Mouse (Mus musculus): Measurements from ENCODE around the gene Mtnr1a. TPM values are rescaled to one million over a fixed set of nuclear protein-coding genes. Genes with fewer than 3 reads are reported as not detected.

Mtnr1a gene
- polyA plus RNA-seq, 1 experiment from 2014 or later = 0.29 TPM

DNA sequence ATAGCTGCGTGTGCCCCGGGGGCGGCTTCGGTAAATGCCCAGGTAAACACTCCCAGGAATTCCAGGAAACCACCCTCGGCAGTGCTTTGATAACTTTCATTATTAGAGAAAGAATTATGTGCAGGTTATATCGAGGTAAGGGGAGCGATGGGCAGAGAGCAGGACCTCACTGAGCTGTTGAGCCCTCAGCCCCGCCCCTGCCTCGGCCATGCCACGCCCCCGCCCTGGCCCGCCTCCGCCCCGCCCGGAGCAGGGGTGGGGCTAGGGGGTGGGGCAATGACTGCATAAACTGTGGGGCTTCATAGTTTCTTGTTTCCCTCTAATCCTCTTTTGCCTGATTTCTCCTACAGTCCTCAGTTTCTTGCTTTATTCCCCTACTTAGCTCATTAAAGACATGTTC is 30.6 kb upstream of the Mtnr1a start:
- H3K4me1 ChIP-seq (replicated peaks; ENCODE audit: control insufficient read depth, insufficient read depth) = no peaks in the 10 kb centered on the region
- H3K9ac ChIP-seq (ENCODE audit: low read length) = no peak overlapping the region
- H3K27me3 ChIP-seq (ENCODE audit: control insufficient read depth, insufficient read depth, low read length) = no peaks in the 10 kb centered on the region
- H3K4me3 ChIP-seq (ENCODE audit: low read depth, low read length) = no peak overlapping the region
- WGBS = 77% methylated on average over 15 of the region's 15 CpGs
- H3K9me3 ChIP-seq (ENCODE audit: control insufficient read depth, low read length) = 0 out of 2 replicates have a peak, but pooled peaks cover 3% of the 10 kb centered on the region
- DNase-seq (ENCODE audit: low spot score) (peak; percentile 52), ATAC-seq (ENCODE audit: low FRiP score, low TSS enrichment) (peak; percentile 60; the same call in 1 of the 2 replicates)
- TF ChIP-seq CTCF (IDR thresholded peaks at IDR 0.05; ENCODE audit: low read depth) (no peak), EP300 (optimal IDR thresholded peaks at IDR 0.05) (no peak)
- H3K4me2 ChIP-seq (replicated peaks; ENCODE audit: low read depth) = no peak overlapping the region
- no peak overlapping the region for H3K27ac ChIP-seq (replicated peaks)
- peaks cover 68% of the 10 kb centered on the region for H3K36me3 ChIP-seq (ENCODE audit: control insufficient read depth, insufficient read depth, low read length)

DNA sequence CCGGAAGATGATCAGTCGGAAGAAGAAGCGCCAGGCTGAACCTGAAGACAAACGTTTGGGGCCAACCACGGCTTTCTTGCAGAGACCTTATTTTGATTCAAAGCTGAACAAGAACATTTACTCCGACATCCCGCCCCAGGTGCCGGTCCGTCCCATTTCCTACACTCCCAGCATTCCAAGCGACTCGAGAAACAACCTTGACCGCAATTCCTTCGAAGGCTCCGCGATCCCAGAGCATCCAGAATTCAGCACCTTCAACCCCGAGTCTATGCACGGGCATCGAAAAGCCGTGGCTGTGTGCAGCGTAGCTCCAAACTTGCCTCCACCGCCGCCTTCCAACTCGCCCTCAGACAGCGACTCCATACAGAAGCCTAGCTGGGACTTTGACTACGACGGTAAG is 24.8 kb upstream of the Mtnr1a start:
- H3K27me3 ChIP-seq (ENCODE audit: control insufficient read depth, insufficient read depth, low read length) = no peaks in the 10 kb centered on the region
- H3K4me3 ChIP-seq (ENCODE audit: low read depth, low read length) = no peak overlapping the region
- H3K9ac ChIP-seq (ENCODE audit: low read length) = no peak overlapping the region
- H3K27ac ChIP-seq (replicated peaks) = no peak overlapping the region
- H3K4me2 ChIP-seq (replicated peaks; ENCODE audit: low read depth) = no peak overlapping the region
- DNase-seq (ENCODE audit: low spot score) = no peak
- TF ChIP-seq EP300 (optimal IDR thresholded peaks at IDR 0.05) (no peak), CTCF (IDR thresholded peaks at IDR 0.05; ENCODE audit: low read depth) (no peak)
- ATAC-seq (ENCODE audit: low FRiP score, low TSS enrichment) = no peak
- 0 out of 2 replicates have a peak, but pooled peaks cover 3% of the 10 kb centered on the region for H3K9me3 ChIP-seq (ENCODE audit: control insufficient read depth, low read length)
- peaks cover 56% of the 10 kb centered on the region for H3K36me3 ChIP-seq (ENCODE audit: control insufficient read depth, insufficient read depth, low read length)
- 95% methylated on average over 26 of the region's 26 CpGs for WGBS
- no peaks in the 10 kb centered on the region for H3K4me1 ChIP-seq (replicated peaks; ENCODE audit: control insufficient read depth, insufficient read depth)

DNA sequence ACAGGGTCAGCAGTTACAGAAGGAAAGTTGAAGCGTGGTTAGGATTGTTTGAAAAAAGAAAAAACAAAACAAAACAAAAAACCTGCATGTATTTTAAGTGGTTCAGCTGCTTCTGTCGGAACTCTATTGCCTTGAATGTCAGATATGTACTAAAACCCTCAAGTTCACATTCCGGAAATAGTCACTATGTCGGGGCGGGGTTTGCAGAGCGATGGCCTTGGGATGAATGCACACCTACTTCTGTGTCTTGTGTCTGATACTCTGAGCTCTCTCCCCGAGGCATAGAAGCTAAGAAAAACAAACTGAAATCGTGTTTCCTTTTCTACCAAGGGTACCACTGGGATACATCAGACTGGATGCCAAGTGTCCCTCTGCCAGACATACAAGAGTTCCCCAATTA is 18.5 kb upstream of the Mtnr1a start:
- Histone ChIP-seq H3K27ac (replicated peaks) (no peak overlapping the region), H3K9ac (ENCODE audit: low read length) (no peak overlapping the region), H3K4me2 (replicated peaks; ENCODE audit: low read depth) (no peak overlapping the region), H3K36me3 (ENCODE audit: control insufficient read depth, insufficient read depth, low read length) (peaks cover 28% of the 10 kb centered on the region), H3K9me3 (ENCODE audit: control insufficient read depth, low read length) (no peaks in the 10 kb centered on the region), H3K4me3 (ENCODE audit: low read depth, low read length) (no peak overlapping the region), H3K27me3 (ENCODE audit: control insufficient read depth, insufficient read depth, low read length) (no peaks in the 10 kb centered on the region), H3K4me1 (replicated peaks; ENCODE audit: control insufficient read depth, insufficient read depth) (no peaks in the 10 kb centered on the region)
- ATAC-seq (ENCODE audit: low FRiP score, low TSS enrichment) = no peak
- no peak for TF ChIP-seq EP300 (optimal IDR thresholded peaks at IDR 0.05)
- no peak for TF ChIP-seq CTCF (IDR thresholded peaks at IDR 0.05; ENCODE audit: low read depth)
- DNase-seq (ENCODE audit: low spot score) = no peak
- 89% methylated on average over 8 of the region's 8 CpGs for WGBS

DNA sequence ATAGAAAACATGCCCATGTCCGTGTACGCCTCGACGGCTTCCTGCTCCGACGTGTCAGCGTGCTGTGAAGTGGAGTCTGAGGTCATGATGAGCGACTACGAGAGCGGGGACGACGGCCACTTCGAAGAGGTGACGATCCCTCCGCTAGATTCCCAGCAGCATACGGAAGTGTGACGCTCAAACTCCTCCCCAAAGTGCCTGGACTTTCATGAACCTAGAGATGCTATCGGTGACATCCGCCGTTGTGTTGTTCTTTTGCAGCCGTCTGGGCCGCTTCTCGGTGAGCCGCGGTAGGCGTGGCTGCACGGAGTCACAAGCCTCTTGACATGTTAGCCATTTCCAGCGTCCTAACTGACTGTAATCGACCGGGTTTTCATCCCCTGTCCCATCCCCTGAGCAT is 17.7 kb upstream of the Mtnr1a start:
- ATAC-seq (ENCODE audit: low FRiP score, low TSS enrichment) (no peak), DNase-seq (ENCODE audit: low spot score) (no peak)
- 95% methylated on average over 30 of the region's 30 CpGs for WGBS
- Histone ChIP-seq H3K4me2 (replicated peaks; ENCODE audit: low read depth) (no peak overlapping the region), H3K9ac (ENCODE audit: low read length) (no peak overlapping the region), H3K4me3 (ENCODE audit: low read depth, low read length) (no peak overlapping the region), H3K27ac (replicated peaks) (no peak overlapping the region), H3K27me3 (ENCODE audit: control insufficient read depth, insufficient read depth, low read length) (no peaks in the 10 kb centered on the region), H3K9me3 (ENCODE audit: control insufficient read depth, low read length) (no peaks in the 10 kb centered on the region), H3K36me3 (ENCODE audit: control insufficient read depth, insufficient read depth, low read length) (peaks cover 28% of the 10 kb centered on the region), H3K4me1 (replicated peaks; ENCODE audit: control insufficient read depth, insufficient read depth) (no peaks in the 10 kb centered on the region)
- TF ChIP-seq CTCF (IDR thresholded peaks at IDR 0.05; ENCODE audit: low read depth) = no peak

DNA sequence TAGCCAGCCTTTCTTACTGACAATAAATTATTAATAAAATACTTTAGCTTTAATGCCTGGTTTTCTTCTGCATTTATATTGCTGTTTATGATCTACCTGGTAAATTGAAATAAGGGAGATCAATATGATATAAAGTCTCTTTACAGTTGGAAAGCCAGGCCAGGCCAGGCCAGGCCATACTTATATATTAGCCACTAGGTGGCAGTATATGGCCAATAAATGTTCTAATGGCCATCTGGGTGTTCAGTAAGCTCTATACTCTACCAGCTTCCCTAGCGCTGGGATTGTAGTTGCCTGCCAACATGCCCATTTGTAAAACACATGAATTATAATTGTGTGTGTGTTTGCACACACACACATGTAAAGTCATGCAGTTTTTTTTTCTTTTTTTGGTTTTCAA is 16.7 kb upstream of the Mtnr1a start:
- H3K36me3 ChIP-seq (ENCODE audit: control insufficient read depth, insufficient read depth, low read length) = peaks cover 23% of the 10 kb centered on the region
- 83% methylated on average over 1 of the region's 1 CpGs for WGBS
- DNase-seq (ENCODE audit: low spot score) (no peak), ATAC-seq (ENCODE audit: low FRiP score, low TSS enrichment) (peak; percentile 73; the same call in 1 of the 2 replicates)
- H3K4me1 ChIP-seq (replicated peaks; ENCODE audit: control insufficient read depth, insufficient read depth) = no peaks in the 10 kb centered on the region
- H3K9ac ChIP-seq (ENCODE audit: low read length) = no peak overlapping the region
- no peak overlapping the region for H3K27ac ChIP-seq (replicated peaks)
- H3K4me2 ChIP-seq (replicated peaks; ENCODE audit: low read depth) = no peak overlapping the region
- H3K27me3 ChIP-seq (ENCODE audit: control insufficient read depth, insufficient read depth, low read length) = no peaks in the 10 kb centered on the region
- no peak overlapping the region for H3K4me3 ChIP-seq (ENCODE audit: low read depth, low read length)
- TF ChIP-seq EP300 (optimal IDR thresholded peaks at IDR 0.05) (no peak), CTCF (IDR thresholded peaks at IDR 0.05; ENCODE audit: low read depth) (peak; percentile 66)
- H3K9me3 ChIP-seq (ENCODE audit: control insufficient read depth, low read length) = no peaks in the 10 kb centered on the region

DNA sequence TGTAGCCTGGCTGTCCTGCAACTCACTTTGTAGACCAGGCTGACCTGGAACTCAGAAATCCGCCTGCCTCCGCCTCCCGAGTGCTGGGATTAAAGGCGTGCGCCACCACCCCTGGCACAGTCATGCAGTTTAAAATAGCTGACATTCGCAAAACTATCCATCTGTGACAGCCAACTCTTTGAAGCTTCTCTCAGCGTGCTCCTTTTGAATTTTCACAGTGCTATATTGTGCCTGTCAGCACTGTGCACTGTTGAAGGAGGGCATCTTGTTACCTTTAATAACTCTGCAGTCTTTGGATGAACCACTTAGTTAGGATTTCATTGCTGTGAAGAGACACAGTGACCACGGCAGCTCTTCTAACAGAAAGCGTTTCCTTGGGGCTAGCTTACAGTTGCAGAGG is 16.3 kb upstream of the Mtnr1a start:
- Histone ChIP-seq H3K27me3 (ENCODE audit: control insufficient read depth, insufficient read depth, low read length) (no peaks in the 10 kb centered on the region), H3K4me2 (replicated peaks; ENCODE audit: low read depth) (no peak overlapping the region), H3K27ac (replicated peaks) (no peak overlapping the region), H3K36me3 (ENCODE audit: control insufficient read depth, insufficient read depth, low read length) (peaks cover 23% of the 10 kb centered on the region), H3K4me3 (ENCODE audit: low read depth, low read length) (no peak overlapping the region), H3K9ac (ENCODE audit: low read length) (no peak overlapping the region), H3K4me1 (replicated peaks; ENCODE audit: control insufficient read depth, insufficient read depth) (no peaks in the 10 kb centered on the region), H3K9me3 (ENCODE audit: control insufficient read depth, low read length) (no peaks in the 10 kb centered on the region)
- 94% methylated on average over 9 of the region's 9 CpGs for WGBS
- DNase-seq (ENCODE audit: low spot score) (no peak), ATAC-seq (ENCODE audit: low FRiP score, low TSS enrichment) (no peak)
- TF ChIP-seq CTCF (IDR thresholded peaks at IDR 0.05; ENCODE audit: low read depth) (no peak), EP300 (optimal IDR thresholded peaks at IDR 0.05) (no peak)

All from stomach, postnatal 0 days (tissue).